Mouse (Mus musculus): ENCODE measurements around the gene Atp7a.

DNA sequence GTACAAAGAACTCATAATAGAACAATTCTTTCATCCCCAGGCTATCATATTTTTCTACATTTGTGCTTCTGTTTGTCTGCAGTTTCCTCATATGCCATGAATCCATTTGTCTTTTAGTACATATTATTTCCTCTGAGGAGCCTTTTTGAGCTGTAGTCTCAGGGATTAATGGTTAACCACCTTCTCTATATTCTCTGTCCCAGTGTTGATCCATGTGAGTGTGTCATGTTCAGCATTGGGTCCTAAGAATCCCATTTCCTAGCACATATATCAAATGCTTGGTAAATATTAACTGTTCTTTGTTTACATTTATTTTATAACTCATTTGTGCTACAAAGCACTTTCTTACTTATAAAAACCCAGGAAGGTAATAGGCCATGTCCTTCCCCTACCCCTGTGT, 55.4 kb downstream of the Atp7a start:
- TF ChIP-seq POLR2A (IDR thresholded peaks at IDR 0.05; ENCODE audit: insufficient read depth, low read length) (no peak), CTCF (IDR thresholded peaks at IDR 0.05; ENCODE audit: low read depth, low read length) (no peak), EP300 (IDR thresholded peaks at IDR 0.05; ENCODE audit: insufficient read depth, low read depth, low read length) (no peak)
